Mouse (Mus musculus) E14TG2a.4 (cell line): ENCODE measurements around the gene Wnt1.

Experiments used
- CTCF ChIP-seq: conservative IDR thresholded peaks from 2 replicates; pipeline ENCODE4 v1.5.1; 2014; ENCODE audit warnings: low read length
- NANOG ChIP-seq: IDR thresholded peaks from 2 replicates; pipeline ENCODE4 v1.6.1; 2014; ENCODE audit warnings: borderline replicate concordance, low read length, mixed read lengths
- POU5F1 ChIP-seq: IDR thresholded peaks from 2 replicates; pipeline ENCODE4 v1.6.1; 2014; ENCODE audit warnings: low read length, borderline replicate concordance

- TF ChIP-seq CTCF (no peak), NANOG (no peak), POU5F1 (no peak)
Measured at GRCm38 (mm10) chr15:98792233-98793020, 2.8 kb downstream of the Wnt1 start.
